Mouse (Mus musculus): ENCODE results near the gene Nid1. TPM values are rescaled to one million over a fixed set of nuclear protein-coding genes. Genes with fewer than 3 reads are reported as not detected.
"Not testable (repeated sequence)": the region's sequence is repeated elsewhere in the genome, so short reads cannot be mapped to it uniquely, and the experiment has no call there.

Nid1 gene
- polyA plus RNA-seq, 1 experiment = 41.9 TPM

DNA sequence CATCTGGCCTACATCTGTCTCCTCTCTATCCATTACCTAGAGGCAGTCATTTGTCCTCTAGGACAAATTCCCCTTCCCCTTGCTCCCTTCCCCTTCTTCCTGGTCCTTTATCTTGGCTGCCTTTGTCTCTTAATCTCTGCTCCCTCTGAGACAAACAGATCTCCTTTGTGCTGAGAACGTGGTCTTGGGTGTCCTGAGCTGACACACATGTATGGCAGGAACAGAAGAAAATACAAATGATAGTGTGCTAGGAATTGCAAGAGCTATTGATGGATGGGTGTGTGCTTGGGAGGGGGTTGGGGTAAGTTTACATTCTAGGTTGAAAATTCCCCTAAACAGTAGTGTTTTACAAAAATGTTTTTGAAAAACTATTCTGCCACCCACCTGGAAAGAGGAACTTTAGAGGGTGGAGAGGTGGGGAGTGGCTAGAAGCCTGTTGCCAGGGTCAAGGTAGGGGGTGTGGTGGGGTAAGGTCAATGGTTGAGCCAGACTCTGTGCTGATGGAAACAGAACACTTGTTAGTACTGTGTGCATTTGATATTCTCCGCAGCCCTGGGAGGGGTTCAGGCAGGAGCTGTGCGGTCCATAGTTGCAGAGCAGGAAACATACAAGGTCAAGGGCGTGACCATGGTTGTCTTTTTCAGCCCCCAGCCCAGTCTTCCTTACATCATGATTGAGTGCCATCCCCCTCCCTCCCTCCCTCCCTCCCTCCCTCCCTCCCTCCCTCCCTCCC, 9.5 kb downstream of the Nid1 start:
- peak overlapping the region; percentile 91 for H3K27ac ChIP-seq (ENCODE audit: insufficient read depth, low read length)
- H3K27me3 ChIP-seq (ENCODE audit: control insufficient read depth, insufficient read depth, low read length, poor library complexity, severe bottlenecking); H3K36me3 ChIP-seq (ENCODE audit: control insufficient read depth, insufficient read depth, low read length, poor library complexity, severe bottlenecking); H3K9ac ChIP-seq (ENCODE audit: low read depth, poor library complexity, severe bottlenecking); H3K9me3 ChIP-seq (replicated peaks; ENCODE audit: control insufficient read depth, insufficient read depth, low read length, poor library complexity, severe bottlenecking); H3K4me1 ChIP-seq (ENCODE audit: control insufficient read depth, insufficient read depth, low read length); H3K4me3 ChIP-seq (ENCODE audit: low read depth, low read length): not testable (repeated sequence)
- peak; percentile 80 for TF ChIP-seq EP300 (IDR thresholded peaks at IDR 0.05; ENCODE audit: insufficient read depth, low read depth, low read length)

DNA sequence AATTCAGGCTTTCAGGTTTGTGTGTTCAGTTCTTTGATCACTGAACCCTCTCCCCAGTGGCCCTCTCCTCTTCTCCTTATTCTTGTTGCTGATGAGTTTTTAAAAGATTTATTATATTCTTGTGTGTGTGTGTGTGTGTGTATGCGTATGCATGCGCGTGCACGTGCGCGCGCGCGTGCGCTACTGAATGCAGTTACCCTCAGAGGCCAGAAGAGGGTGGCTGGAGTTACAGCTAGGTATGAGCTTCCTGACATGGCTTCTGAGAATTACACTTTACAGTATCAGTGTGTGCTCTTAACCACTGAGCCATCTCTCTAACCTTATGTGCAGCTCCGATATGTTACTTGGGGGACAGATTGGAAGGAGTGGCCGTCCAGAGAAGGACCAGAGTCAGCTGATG, 12.6 kb downstream of the Nid1 start:
- not testable (repeated sequence) for H3K36me3 ChIP-seq (ENCODE audit: control insufficient read depth, insufficient read depth, low read length, poor library complexity, severe bottlenecking); H3K9me3 ChIP-seq (replicated peaks; ENCODE audit: control insufficient read depth, insufficient read depth, low read length, poor library complexity, severe bottlenecking); H3K9ac ChIP-seq (ENCODE audit: low read depth, poor library complexity, severe bottlenecking); H3K4me3 ChIP-seq (ENCODE audit: low read depth, low read length); H3K27ac ChIP-seq (ENCODE audit: insufficient read depth, low read length); H3K4me1 ChIP-seq (ENCODE audit: control insufficient read depth, insufficient read depth, low read length); H3K27me3 ChIP-seq (ENCODE audit: control insufficient read depth, insufficient read depth, low read length, poor library complexity, severe bottlenecking)

DNA sequence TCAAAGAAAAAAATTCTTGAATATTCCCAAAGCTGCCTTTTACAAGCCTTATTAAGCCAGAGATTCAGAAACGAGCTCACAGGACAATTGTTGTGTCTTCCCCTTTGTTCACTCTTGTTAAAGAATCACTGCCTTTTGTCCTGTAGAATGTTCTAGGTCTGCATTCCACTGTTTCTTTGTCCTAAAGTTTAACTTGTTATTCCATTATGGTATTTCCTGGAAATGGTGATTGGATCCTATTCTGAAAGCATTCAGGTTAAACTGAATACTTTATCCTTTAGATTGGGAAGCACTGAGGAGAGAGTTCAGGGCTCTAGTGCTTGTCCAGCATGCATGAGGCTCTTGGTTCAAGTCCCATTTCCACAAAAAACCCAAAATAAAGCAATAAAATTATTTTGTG, 13.6 kb downstream of the Nid1 start:
- H3K36me3 ChIP-seq (ENCODE audit: control insufficient read depth, insufficient read depth, low read length, poor library complexity, severe bottlenecking); H3K27me3 ChIP-seq (ENCODE audit: control insufficient read depth, insufficient read depth, low read length, poor library complexity, severe bottlenecking); H3K9ac ChIP-seq (ENCODE audit: low read depth, poor library complexity, severe bottlenecking); H3K9me3 ChIP-seq (replicated peaks; ENCODE audit: control insufficient read depth, insufficient read depth, low read length, poor library complexity, severe bottlenecking); H3K4me1 ChIP-seq (ENCODE audit: control insufficient read depth, insufficient read depth, low read length); H3K4me3 ChIP-seq (ENCODE audit: low read depth, low read length): not testable (repeated sequence)
- H3K27ac ChIP-seq (ENCODE audit: insufficient read depth, low read length) = peak overlapping the region; percentile 56

DNA sequence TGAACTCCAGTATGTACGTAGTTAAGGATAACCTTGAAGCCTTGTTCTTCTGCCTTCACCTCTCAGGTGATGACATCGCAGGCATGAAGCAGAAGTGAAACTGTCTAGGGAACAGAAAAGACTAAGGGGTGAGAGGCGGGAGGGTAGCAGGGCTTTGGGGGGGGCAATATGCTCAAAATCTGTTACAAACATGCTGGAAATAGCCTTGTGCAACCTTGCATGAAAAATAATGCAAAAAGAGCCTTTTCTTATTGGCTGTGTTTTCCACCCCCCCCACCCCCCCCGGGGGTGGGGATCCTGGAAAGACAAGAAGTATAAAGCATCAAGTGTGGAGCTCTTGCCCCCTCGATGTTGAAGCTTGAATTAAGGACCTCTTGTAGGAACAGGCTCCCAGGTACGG, 16.0 kb downstream of the Nid1 start:
- H3K9me3 ChIP-seq (replicated peaks; ENCODE audit: control insufficient read depth, insufficient read depth, low read length, poor library complexity, severe bottlenecking); H3K4me3 ChIP-seq (ENCODE audit: low read depth, low read length); H3K36me3 ChIP-seq (ENCODE audit: control insufficient read depth, insufficient read depth, low read length, poor library complexity, severe bottlenecking); H3K9ac ChIP-seq (ENCODE audit: low read depth, poor library complexity, severe bottlenecking); H3K27ac ChIP-seq (ENCODE audit: insufficient read depth, low read length); H3K4me1 ChIP-seq (ENCODE audit: control insufficient read depth, insufficient read depth, low read length); H3K27me3 ChIP-seq (ENCODE audit: control insufficient read depth, insufficient read depth, low read length, poor library complexity, severe bottlenecking): not testable (repeated sequence)

DNA sequence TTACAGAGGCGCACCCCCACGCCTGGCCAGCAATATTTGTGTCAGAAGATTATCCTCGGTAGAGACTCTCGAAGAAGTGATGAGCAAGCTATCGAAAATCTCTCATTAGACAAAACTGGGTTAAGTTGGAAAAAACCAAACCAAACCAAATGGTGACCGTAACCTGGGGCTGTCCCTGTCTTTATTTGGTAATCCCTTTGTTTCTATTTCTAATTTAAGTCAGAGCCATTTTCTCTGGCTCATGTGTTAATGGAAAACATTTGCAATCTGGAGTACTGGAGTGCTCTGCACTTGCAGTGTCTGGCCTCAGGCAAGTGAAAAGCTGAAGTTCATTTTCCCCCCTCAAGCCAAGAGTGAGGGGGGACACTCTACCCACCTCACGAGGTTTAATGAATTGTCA, 16.9 kb downstream of the Nid1 start:
- not testable (repeated sequence) for H3K4me1 ChIP-seq (ENCODE audit: control insufficient read depth, insufficient read depth, low read length); H3K36me3 ChIP-seq (ENCODE audit: control insufficient read depth, insufficient read depth, low read length, poor library complexity, severe bottlenecking); H3K27me3 ChIP-seq (ENCODE audit: control insufficient read depth, insufficient read depth, low read length, poor library complexity, severe bottlenecking); H3K9ac ChIP-seq (ENCODE audit: low read depth, poor library complexity, severe bottlenecking); H3K9me3 ChIP-seq (replicated peaks; ENCODE audit: control insufficient read depth, insufficient read depth, low read length, poor library complexity, severe bottlenecking); H3K4me3 ChIP-seq (ENCODE audit: low read depth, low read length); H3K27ac ChIP-seq (ENCODE audit: insufficient read depth, low read length)

DNA sequence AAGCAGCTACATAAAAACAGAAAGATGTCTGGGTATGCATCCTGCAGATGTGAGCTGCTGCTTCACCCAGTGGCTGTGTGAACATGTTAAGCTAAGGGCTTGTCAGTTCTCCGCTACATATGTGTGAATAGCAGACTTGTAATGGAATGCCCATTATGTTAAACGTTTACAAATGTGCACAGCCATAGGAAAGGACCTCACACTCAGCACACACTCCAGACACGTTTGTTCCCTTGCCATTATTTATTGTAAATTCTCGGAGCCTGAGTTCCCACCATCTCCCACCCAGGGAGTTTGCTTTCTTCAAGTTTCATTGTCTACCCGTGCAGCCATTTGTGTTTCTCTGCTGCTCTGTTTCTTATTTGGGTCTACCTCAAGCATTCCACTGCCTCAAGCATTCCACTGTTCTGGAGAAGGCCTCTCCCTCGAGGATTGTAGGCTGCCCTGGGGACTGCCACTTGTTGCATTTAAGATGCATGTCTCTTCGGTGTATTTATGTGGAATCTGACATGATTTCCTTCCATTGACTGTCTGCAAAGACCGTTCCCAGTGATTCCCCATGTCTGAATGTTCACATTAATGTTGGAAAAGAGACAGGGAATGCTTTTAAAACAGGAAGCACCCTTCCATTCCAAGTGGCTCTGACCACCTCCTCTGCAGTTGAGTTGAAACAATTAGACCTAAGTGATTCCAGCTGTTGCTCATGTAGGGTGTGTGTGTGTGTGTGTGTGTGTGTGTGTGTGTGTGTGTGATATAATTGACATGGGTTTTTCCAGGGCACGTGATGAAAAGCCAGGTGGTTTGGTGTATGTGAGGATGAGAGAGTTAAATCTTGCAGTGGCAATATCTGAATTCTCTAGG, 18.5 kb downstream of the Nid1 start:
- H3K4me3 ChIP-seq (ENCODE audit: low read depth, low read length); H3K27ac ChIP-seq (ENCODE audit: insufficient read depth, low read length); H3K4me1 ChIP-seq (ENCODE audit: control insufficient read depth, insufficient read depth, low read length); H3K36me3 ChIP-seq (ENCODE audit: control insufficient read depth, insufficient read depth, low read length, poor library complexity, severe bottlenecking); H3K27me3 ChIP-seq (ENCODE audit: control insufficient read depth, insufficient read depth, low read length, poor library complexity, severe bottlenecking); H3K9ac ChIP-seq (ENCODE audit: low read depth, poor library complexity, severe bottlenecking); H3K9me3 ChIP-seq (replicated peaks; ENCODE audit: control insufficient read depth, insufficient read depth, low read length, poor library complexity, severe bottlenecking): not testable (repeated sequence)

Measured in ES-Bruce4 (cell line).